Mouse (Mus musculus): ENCODE data around the gene Kazald1.

Gene Kazald1

GRCm38 (mm10) chr19:45048644-45049365 is 26.2 kb upstream of the Kazald1 start:
- DNase-seq (ENCODE audit: low read depth), result no peak

DNA sequence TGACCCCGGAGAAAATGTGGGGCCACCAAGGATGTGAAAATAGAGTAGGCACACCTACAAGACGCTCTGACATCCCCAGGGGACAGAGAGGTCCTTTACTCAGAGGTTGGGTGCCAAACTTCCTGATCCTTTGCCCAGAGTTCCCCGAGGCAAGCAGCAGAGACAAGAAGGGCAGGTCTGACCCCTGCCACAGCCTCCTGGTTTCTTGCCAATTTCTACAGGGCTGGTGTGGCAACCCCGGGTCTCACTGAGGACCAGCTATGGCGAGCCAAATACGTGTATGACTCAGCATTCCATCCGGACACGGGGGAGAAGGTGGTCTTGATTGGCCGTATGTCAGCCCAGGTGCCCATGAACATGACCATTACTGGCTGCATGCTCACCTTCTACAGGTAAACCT is 25.5 kb upstream of the Kazald1 start:
- no peak for DNase-seq (ENCODE audit: low read depth)

- DNase-seq (ENCODE audit: low read depth), result no peak
Observed at GRCm38 (mm10) chr19:45053451-45053850, 21.6 kb upstream of the Kazald1 start.

DNA sequence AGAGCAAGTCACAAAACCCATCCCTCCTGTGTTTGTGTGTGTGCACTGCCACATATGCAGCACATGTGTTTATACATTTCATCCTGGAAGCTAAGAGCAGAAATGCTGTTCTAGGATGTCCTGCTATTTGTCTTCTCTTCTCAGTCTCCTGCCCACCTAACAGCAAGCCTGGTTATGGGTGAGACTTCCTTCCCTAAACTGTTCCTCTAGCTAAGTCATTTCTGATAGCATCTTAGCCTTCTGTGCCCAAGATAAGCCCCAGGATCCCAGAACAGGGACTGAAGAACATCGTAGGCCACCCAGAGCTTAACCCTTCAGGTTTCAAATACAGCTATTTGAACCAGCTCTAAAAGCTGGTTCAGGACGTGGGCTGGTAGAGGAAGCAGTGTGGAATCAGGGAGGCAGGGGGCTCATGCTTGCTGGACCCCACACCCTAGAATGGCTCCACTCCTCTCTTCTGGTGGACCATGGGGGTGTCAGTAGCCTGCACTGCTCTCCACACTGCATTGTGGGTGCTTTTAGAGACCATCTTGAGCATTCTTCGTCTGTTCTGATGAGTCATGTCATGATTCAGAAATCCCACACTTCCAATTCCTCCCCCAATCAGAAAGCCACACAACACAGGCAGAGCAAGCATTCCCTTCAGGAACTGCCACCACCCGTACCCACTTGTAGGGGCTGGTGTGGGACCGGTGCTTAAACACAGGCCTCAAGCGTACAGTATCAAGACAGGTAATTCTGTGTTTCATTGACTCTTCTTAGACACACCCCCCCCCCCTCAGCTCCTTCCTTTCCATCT is 19.9 kb upstream of the Kazald1 start:
- no peak for DNase-seq (ENCODE audit: low read depth)

DNA sequence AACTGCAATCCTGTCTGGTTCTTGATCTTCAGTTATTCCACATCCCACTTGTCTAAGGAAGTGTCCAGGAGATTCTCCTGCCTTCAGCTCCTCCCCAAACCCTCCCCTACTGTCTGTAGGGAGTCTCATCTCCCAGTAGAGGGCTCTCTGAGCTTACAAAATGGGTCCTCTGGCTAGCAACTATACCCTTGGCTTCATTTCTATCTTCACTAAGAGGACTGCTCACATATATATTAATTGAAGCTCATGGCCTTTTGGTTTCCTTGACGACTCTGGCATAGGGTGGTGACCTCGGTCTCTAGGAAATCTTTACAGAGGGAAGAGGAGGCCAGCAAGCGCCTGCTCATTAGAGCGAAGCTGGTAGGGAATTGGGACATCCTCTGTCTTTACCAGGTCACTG is 18.7 kb upstream of the Kazald1 start:
- no peak for DNase-seq (ENCODE audit: low read depth)

- no peak for DNase-seq (ENCODE audit: low read depth)
Observed at GRCm38 (mm10) chr19:45056908-45057698, 17.9 kb upstream of the Kazald1 start.

DNA sequence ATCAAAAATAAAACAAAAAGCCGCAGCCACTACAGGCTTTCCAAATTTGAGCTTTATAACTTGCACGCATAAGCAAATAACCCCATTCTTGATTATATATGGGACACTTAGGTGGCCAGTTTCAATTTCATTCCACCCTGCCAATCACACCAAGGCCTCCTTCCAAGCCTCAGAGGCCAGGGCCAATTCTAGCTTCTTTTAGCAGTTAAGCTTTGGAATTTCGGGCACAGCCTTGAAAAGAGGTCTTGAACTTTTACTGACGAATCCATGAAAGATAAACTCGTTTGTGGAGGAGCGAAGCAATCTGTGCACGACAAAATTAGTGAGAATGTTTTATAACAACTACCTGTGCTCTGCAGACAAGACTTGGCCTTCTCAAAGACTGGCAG is 17.3 kb upstream of the Kazald1 start:
- no peak for DNase-seq (ENCODE audit: low read depth)

DNA sequence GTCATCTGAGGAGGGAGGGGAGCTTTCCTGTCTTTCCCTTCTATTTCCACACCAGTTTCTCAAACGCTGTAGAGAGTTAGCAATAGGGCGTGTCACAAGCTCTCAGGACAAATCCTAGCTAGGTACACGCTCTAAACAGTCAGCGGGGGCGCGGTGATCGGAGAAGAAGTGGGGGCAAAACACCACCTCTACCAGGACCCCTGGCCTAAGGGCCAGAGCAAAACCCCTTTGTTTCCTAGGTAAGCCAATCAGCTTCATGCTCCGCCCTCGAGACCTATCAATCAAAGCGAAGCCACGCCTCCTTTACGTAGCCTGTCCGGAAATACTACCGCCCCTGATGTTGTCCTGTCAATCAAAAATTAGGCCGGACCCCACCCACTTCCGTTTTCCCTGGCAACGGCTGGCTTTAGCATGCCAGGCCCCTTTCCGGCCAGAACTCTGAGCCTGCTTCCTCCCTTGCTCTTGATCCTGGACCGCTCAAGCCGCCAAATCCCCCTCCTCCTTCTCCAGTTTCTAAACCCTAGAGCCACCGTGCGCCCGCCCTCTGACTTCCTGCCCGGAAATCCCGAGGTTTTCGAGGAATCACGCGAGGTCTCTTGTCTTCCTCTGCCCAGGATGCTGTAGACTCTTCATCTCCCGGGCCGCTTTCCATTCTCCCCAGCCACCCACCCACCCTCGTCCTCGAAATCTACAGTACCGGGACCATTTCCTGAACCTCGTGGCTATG is 16.8 kb upstream of the Kazald1 start:
- DNase-seq (ENCODE audit: low read depth), result peak; percentile 95

- no peak for DNase-seq (ENCODE audit: low read depth)
Observed at GRCm38 (mm10) chr19:45058841-45059240, 16.2 kb upstream of the Kazald1 start.

DNA sequence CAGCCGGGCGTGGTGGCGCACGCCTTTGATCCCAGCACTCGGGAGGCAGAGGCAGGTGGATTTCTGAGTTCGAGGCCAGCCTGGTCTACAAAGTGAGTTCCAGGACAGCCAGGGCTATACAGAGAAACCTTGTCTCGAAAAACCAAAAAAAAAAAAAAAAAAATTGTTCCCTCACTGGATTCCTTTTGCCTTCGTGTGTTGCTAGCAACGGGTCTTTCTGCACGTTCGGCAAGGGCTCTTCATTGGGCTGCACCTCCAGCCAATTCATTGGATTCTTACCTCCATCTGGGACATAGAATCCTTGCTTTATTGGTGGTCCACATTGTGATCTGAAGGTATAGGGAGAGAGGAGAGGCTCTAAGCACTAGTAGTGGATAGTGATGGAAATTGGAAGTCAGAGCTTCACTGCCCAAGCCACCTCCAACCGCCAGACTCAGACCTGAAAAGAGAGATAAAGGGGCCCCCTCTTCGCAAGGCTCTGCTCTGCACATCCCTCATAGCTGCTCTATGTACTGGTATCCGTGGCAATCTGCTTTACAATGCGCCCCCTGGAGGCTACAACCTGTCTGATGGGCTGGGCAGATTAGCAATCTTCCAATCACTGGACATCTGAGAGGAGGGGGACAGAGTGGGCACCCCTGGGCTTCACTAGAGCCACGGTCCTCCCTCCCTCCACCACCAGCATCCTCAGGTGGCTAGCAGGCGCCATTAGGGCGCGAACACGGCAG is 11.3 kb upstream of the Kazald1 start:
- no peak for DNase-seq (ENCODE audit: low read depth)

DNA sequence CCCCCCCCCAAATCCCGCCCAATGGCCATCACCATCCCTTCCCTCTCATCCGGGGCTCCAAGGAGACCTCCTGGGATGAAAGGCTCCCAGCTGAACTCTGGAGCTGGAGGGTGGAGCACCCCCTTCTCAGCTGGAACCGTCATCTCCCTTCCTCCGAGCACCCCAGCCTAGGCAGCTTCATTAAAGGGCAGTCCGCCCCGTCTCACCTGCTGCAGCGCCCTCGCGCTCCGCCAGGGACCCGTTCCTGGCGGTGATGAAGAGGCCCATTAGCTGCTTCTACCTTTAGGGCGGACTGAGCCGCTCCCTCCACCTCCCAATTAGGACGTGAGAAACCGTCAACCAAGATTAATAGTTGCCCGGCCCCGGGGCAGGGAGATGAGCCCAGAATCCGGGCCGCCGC is 9.8 kb upstream of the Kazald1 start:
- no peak for DNase-seq (ENCODE audit: low read depth)

DNA sequence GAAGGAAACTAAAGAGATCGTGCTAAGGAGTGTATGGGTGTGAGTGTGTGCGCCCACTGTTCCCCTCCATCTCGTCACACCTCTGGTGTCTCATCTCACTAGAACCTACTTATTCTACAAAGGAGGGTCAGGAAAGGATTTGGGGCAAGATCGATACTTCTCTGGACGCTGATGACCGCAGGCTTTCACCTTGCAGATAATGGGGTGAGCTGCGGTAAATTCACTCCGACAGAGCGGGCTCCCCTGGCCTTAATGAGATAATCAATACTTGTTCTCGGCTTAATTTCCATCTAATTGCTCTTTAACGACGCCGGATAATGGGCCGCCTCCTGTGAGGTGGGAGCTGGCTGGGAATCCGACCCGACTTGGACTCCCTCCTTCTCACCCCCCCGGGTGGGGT is 7.9 kb upstream of the Kazald1 start:
- no peak for DNase-seq (ENCODE audit: low read depth)

DNA sequence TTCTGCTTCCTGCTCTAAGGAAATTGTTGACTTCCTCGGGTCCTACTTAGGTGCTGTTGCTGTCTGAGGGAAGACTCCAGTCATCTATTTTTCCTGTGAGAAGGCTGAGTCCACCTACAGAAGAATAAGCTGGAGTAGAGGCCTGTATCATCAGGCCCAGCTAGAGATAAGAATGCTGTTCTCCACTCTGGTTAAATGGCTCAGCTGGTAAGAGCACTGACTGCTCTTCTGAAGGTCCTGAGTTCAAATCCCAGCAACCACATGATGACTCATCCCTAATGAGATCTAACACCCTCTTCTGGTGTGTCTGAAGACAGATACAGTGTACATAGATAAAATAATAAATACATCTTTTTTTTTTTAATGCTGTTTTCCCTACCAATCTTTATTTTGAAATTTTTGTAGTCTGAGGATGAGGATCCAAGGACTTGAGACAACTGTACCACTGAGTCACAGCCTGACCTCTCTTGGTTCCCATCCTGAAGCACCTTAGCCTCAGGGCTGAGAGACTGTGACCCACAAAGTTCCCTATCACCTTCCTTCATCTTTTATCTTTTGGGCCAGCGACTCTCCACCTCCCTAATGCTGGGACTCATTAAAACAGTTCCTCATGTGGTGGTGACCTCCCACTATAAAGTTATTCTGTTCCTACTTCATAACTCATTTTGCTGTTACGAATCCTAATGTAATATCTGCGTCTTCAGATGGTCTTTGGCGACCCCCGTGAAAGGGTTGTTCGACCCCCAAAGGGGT is 7.1 kb upstream of the Kazald1 start:
- DNase-seq (ENCODE audit: low read depth), result no peak

DNA sequence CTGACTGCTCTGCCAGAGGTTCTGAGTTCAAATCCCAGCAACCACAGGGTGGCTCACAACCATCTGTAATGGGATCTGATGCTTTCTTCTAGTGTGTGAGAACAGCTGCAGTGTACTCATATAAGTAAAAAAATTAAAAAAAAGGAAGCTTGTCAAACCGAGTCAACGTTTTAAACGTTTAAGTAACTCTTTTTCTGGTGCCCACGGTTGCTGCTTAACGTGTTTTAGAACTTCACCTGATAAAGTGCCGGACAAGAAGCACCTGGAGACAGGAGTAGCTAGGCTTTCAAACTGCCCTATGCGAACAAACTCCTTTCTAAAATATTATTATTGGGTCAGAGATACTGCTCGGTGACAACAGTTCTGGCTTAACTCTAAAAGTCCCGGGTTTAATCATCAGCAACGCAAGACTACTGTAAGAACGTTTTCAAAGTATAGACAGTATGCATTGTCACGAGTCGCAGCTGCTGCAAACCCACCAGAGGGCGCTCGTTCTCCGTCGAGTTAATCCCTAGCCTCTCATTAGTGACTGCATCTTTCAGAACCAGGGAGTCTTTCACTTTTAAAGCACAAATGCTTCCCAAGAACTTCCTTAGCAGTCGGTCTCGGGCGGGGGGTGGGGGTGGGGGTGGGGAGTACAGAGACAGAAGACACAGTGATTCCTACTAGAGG is 1.0 kb upstream of the Kazald1 start:
- peak; percentile 86 for DNase-seq (ENCODE audit: low read depth)

DNA sequence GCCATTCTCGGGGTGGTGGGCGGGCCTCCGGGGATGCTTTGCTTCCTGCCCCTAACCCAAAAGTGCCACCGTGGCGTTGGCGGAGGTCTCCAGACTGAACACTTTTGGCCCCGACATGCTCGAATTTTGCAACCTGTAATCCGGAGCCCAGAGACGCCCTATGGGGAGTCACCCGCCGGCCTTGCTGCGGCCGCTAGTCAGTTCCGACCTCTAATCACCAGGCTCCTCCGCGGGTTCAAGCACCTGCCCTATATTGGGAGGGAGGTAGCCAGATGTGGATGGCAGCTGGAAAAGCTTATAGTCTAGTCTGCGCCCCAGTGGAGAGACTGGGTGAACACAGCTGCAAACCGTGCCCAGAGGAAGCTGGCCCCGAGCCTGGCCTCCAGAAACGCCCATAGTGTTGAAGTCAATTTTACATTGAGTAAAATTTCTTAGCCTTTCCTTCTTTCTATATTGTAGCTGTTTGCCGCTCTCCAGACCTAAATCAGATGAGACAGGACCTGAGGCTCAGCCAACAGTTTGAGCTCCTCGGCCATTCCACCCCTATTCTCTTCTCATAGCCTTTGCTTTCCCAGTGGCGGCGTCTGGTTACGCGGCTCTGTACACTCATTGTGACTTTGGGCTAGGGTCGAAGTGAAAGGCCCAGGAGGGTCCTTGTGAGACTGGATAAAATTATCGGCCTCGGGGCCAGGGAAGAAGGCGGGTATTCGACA is 438 bp downstream of the Kazald1 start:
- DNase-seq (ENCODE audit: low read depth), result no peak

GRCm38 (mm10) chr19:45076036-45076575 is 1.1 kb downstream of the Kazald1 start:
- no peak for DNase-seq (ENCODE audit: low read depth)

DNA sequence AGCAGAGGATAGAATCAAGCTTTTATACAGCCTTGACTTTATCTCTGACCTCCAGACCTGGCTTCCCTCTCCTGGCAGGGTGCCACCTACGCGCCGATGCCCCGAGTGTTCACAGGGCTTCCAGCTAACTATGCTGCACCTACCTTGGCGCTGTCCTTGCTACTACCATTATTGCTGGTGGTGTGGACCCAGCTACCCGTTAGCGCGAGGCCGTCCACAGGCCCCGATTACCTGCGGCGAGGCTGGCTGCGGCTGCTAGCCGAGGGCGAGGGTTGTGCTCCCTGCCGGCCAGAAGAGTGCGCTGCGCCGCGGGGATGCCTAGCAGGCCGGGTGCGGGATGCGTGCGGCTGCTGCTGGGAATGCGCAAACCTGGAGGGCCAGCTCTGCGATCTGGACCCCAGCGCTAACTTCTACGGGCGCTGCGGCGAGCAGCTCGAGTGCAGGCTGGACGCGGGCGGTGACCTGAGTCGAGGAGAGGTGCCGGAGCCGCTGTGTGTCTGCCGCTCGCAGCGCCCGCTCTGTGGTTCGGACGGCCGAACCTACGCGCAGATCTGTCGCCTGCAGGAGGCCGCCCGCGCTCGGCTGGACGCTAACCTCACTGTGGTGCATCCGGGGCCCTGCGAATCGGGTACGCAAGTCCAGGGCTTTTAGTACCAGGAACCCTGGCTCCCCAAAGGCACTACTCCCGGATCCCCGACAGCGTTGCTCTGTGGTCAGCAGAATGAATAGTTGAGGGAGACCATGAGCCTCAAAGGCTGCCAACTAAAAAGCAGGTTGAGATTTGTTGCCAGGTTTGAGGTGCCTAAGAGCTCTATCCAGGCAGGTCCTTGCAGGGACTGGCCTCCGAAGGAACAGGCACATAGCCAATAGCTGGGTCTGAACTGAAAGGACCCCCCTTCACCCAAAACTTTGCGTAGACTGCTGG is 1.8 kb downstream of the Kazald1 start:
- DNase-seq (ENCODE audit: low read depth), result peak; percentile 69

Data from c-Kit-positive CD71-positive TER-119-negative erythroid progenitor cells, embryonic 14.5 days (primary cell).